ENCODE assay signal across 9 mouse cellular contexts in genomic region chr6:94401061-94401591, GRCm38 (mm10).
DNase-seq lines count a peak whose midpoint lies in the region; ATAC-seq and TF ChIP-seq lines count a peak whose summit lies in the region.
"Had no signal": no experiment of that assay in that cellular context is flagged by ENCODE, and none has a peak within 500 bp of the region (broad histone marks: within the 10 kb centered on the region; RNA-seq: fewer than 3 reads in every experiment).

No protein-coding gene starts in this region.

- no peak overlapping the region for H3K9ac ChIP-seq in heart, embryonic 13.5 days
- H3K9ac ChIP-seq in hindbrain, postnatal 0 days (replicated peaks; ENCODE audit: low read length), result no peak overlapping the region
- H3K9ac ChIP-seq in limb, embryonic 13.5 days, result no peak overlapping the region
- H3K9ac ChIP-seq in stomach, embryonic 15.5 days, result no peak overlapping the region
- H3K9ac ChIP-seq: liver, embryonic 13.5 days had no signal

- no peak overlapping the region for H3K4me3 ChIP-seq in heart, embryonic 13.5 days
- peak overlapping the region; percentile 20; the same call in 1 of the 2 replicates for H3K4me3 ChIP-seq in hindbrain, postnatal 0 days (ENCODE audit: low read length)
- peak overlapping the region; percentile 21 for H3K4me3 ChIP-seq in limb, embryonic 13.5 days
- no peak overlapping the region for H3K4me3 ChIP-seq in stomach, embryonic 15.5 days (replicated peaks)
- H3K4me3 ChIP-seq: liver, embryonic 13.5 days had no signal

- no peaks in the 10 kb centered on the region for H3K27me3 ChIP-seq in heart, embryonic 13.5 days (replicated peaks)
- no peaks in the 10 kb centered on the region for H3K27me3 ChIP-seq in hindbrain, postnatal 0 days (ENCODE audit: insufficient read depth, low read length)
- peaks cover 4% of the 10 kb centered on the region for H3K27me3 ChIP-seq in limb, embryonic 13.5 days
- no peaks in the 10 kb centered on the region for H3K27me3 ChIP-seq in stomach, embryonic 15.5 days (replicated peaks)
- H3K27me3 ChIP-seq: liver, embryonic 13.5 days had no signal

- WGBS in heart, embryonic 13.5 days, result 58% methylated on average over 14 of the region's 14 CpGs
- 17% methylated on average over 14 of the region's 14 CpGs for WGBS in hindbrain, postnatal 0 days
- 5% methylated on average over 14 of the region's 14 CpGs for WGBS in limb, embryonic 13.5 days
- 22% methylated on average over 14 of the region's 14 CpGs for WGBS in stomach, embryonic 15.5 days

- peak overlapping the region; percentile 36; the same call in 1 of the 2 replicates for H3K4me2 ChIP-seq in heart, embryonic 13.5 days
- peak overlapping the region; percentile 53 for H3K4me2 ChIP-seq in hindbrain, postnatal 0 days (ENCODE audit: low read depth, low read length)
- H3K4me2 ChIP-seq in limb, embryonic 13.5 days (replicated peaks), result peak overlapping the region; percentile 60
- H3K4me2 ChIP-seq in stomach, embryonic 15.5 days, result peak overlapping the region; percentile 35; the same call in 1 of the 2 replicates
- H3K4me2 ChIP-seq: liver, embryonic 13.5 days had no signal

- H3K27ac ChIP-seq in heart, embryonic 13.5 days (replicated peaks), result no peak overlapping the region
- peak overlapping the region; percentile 32; the same call in 1 of the 2 replicates for H3K27ac ChIP-seq in hindbrain, postnatal 0 days
- no peak overlapping the region for H3K27ac ChIP-seq in limb, embryonic 13.5 days
- H3K27ac ChIP-seq in stomach, embryonic 15.5 days, result no peak overlapping the region
- H3K27ac ChIP-seq: liver, embryonic 13.5 days had no signal

- DNase-seq in heart, postnatal 14 days, result no peak
- DNase-seq in embryo, embryonic 10.5 days (ENCODE audit: low spot score), result peak; percentile 79
- peak; percentile 60 for DNase-seq in hindbrain, postnatal 0 days (ENCODE audit: low spot score)
- no peak for DNase-seq in T-cell, adult 2 months (ENCODE audit: low spot score)
- DNase-seq in urinary bladder, adult 2 months (ENCODE audit: low spot score), result no peak
- DNase-seq: liver, embryonic 13.5 days had no signal

- intact Hi-C loops in heart, postnatal 14 days (cut with DNase I), result loop anchor here (2.0 kb wide), 1 partner anchor 318 kb away; no protein-coding TSS in a partner anchor

- H3K4me1 ChIP-seq in heart, embryonic 13.5 days, result peaks cover 17% of the 10 kb centered on the region
- H3K4me1 ChIP-seq in hindbrain, postnatal 0 days (ENCODE audit: insufficient read depth, low read length), result peaks cover 5% of the 10 kb centered on the region
- H3K4me1 ChIP-seq in limb, embryonic 13.5 days, result peaks cover 18% of the 10 kb centered on the region
- H3K4me1 ChIP-seq in stomach, embryonic 15.5 days, result peaks cover 5% of the 10 kb centered on the region; the same call in 1 of the 2 replicates
- H3K4me1 ChIP-seq: liver, embryonic 13.5 days had no signal

- no peaks in the 10 kb centered on the region for H3K9me3 ChIP-seq in heart, embryonic 13.5 days
- H3K9me3 ChIP-seq in hindbrain, postnatal 0 days (ENCODE audit: low read length), result no peaks in the 10 kb centered on the region
- H3K9me3 ChIP-seq in limb, embryonic 13.5 days, result no peaks in the 10 kb centered on the region
- no peaks in the 10 kb centered on the region for H3K9me3 ChIP-seq in stomach, embryonic 15.5 days
- H3K9me3 ChIP-seq: liver, embryonic 13.5 days had no signal

- ATAC-seq in heart, embryonic 13.5 days (ENCODE audit: extremely low read depth, insufficient number of reproducible peaks, low FRiP score, low TSS enrichment), result no peak
- peak; percentile 53; the same call in 1 of the 2 replicates for ATAC-seq in hindbrain, postnatal 0 days
- peak; percentile 59; the same call in 1 of the 2 replicates for ATAC-seq in limb, embryonic 13.5 days (ENCODE audit: low FRiP score, low read depth)
- ATAC-seq in stomach, embryonic 15.5 days (ENCODE audit: insufficient read depth, low FRiP score, low read depth), result no peak

- no peak; the same call in 1 of the 2 replicates for TF ChIP-seq CTCF in hindbrain, postnatal 0 days (IDR thresholded peaks at IDR 0.05; ENCODE audit: low read depth)

- H3K36me3 ChIP-seq in heart, embryonic 13.5 days, result no peaks in the 10 kb centered on the region
- H3K36me3 ChIP-seq in hindbrain, postnatal 0 days (ENCODE audit: insufficient read depth, low read length), result no peaks in the 10 kb centered on the region
- no peaks in the 10 kb centered on the region for H3K36me3 ChIP-seq in limb, embryonic 13.5 days
- no peaks in the 10 kb centered on the region for H3K36me3 ChIP-seq in stomach, embryonic 15.5 days
- H3K36me3 ChIP-seq: liver, embryonic 13.5 days had no signal

Comparison
In these comparisons a context has a peak if more than half of its experiments do, and no peak if none do; other contexts are left out.
1. ATAC-seq: peak in hindbrain, postnatal 0 days (single experiment) and limb, embryonic 13.5 days (single experiment); none in heart, embryonic 13.5 days (single experiment) and stomach, embryonic 15.5 days (single experiment).
2. H3K4me3 ChIP-seq: peak in hindbrain, postnatal 0 days (single experiment) and limb, embryonic 13.5 days (single experiment); none in heart, embryonic 13.5 days (single experiment) and stomach, embryonic 15.5 days (single experiment).
3. DNase-seq: peak in embryo, embryonic 10.5 days (single experiment) and hindbrain, postnatal 0 days (single experiment); none in heart, postnatal 14 days (0 of 2), T-cell, adult 2 months (single experiment) and urinary bladder, adult 2 months (single experiment).
4. Peak in every context shown above with its lines, with median percentiles within 50 percentile points of each other: H3K4me2 ChIP-seq.